14 mouse cellular contexts compared by ENCODE assay signal in the genomic region with DNA sequence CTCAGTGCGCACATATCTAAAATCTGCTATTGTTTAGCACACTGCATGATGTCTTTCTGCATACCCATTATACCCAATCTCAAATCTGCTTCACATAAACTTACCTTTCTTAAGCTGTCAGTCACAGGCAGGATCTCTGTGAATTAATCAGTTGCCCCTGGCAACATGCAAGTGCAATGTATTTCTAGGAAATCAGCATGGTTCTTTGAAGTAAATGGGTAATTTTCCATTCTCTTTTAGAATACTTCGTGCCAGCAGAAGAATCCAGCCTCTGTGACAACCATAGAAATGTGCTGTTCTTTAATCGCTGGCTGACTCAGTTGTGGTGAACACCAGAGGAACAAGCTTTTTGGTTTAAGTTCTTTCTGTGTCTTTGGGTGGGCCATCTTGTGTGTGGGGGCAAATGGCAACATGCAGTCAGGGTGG.
A peak's percentile ranks its signal among the peaks of the same experiment; 100 is the strongest.
DNase-seq lines count a peak whose midpoint lies in the region; ATAC-seq and TF ChIP-seq lines count a peak whose summit lies in the region.
"Had no signal": no experiment of that assay in that cellular context is flagged by ENCODE, and none has a peak within 500 bp of the region (broad histone marks: within the 10 kb centered on the region; RNA-seq: fewer than 3 reads in every experiment).

No protein-coding gene starts in this region.

- intact Hi-C loops in left cerebral cortex, postnatal 14 days (cut with DNase I), result no loop called here
- intact Hi-C loops in left cerebral cortex, postnatal 10 days (cut with DNase I), result no loop called here
- intact Hi-C loops in heart, postnatal 14 days (cut with DNase I), result no loop called here

- peak; percentile 94 for ATAC-seq in forebrain, embryonic 11.5 days (replicated peaks; ENCODE audit: low FRiP score)
- ATAC-seq in hindbrain, embryonic 15.5 days (ENCODE audit: low FRiP score, low read depth), result peak; percentile 79
- peak; percentile 75 for ATAC-seq in midbrain, postnatal 0 days (ENCODE audit: low FRiP score)

- H3K4me3 ChIP-seq in forebrain, embryonic 11.5 days (ENCODE audit: low read depth, low read length), result no peak overlapping the region
- no peak overlapping the region for H3K4me3 ChIP-seq in hindbrain, embryonic 15.5 days
- no peak overlapping the region for H3K4me3 ChIP-seq in midbrain, postnatal 0 days (ENCODE audit: low read depth, low read length)
- no peak overlapping the region for H3K4me3 ChIP-seq in limb, embryonic 10.5 days
- H3K4me3 ChIP-seq: gastrocnemius, adult 2 months; liver, embryonic 13.5 days had no signal

- peak; percentile 8 to 13 for DNase-seq in left cerebral cortex, postnatal 14 days (ENCODE audit: low spot score in 2 of 2)
- no peak for DNase-seq in left cerebral cortex, postnatal 10 days (ENCODE audit: extremely low spot score in 1 of 2, low spot score in 2 of 2)
- DNase-seq in forebrain, embryonic 11.5 days (ENCODE audit: low spot score), result no peak
- DNase-seq in midbrain, postnatal 0 days (ENCODE audit: low spot score), result peak; percentile 35
- no peak for DNase-seq in heart, postnatal 14 days
- no peak for DNase-seq in urinary bladder, adult 18-20 months (ENCODE audit: low spot score in 2 of 2)
- DNase-seq in limb, embryonic 10.5 days (ENCODE audit: low spot score), result no peak
- DNase-seq: adrenal gland, postnatal 10 days; cerebellum, postnatal 14 days; gastrocnemius, adult 2 months; heart, postnatal 36 days; kidney, postnatal 25 days; liver, embryonic 13.5 days had no signal

- TF ChIP-seq CTCF in midbrain, postnatal 0 days (IDR thresholded peaks at IDR 0.05), result no peak

- H3K4me1 ChIP-seq in forebrain, embryonic 11.5 days (replicated peaks; ENCODE audit: control insufficient read depth, insufficient read depth, low read length), result peaks cover 2% of the 10 kb centered on the region; the same call in 1 of the 2 replicates
- H3K4me1 ChIP-seq in hindbrain, embryonic 15.5 days (replicated peaks), result 0 out of 2 replicates have a peak, but pooled peaks cover 4% of the 10 kb centered on the region
- H3K4me1 ChIP-seq in midbrain, postnatal 0 days (ENCODE audit: insufficient read depth, low read length), result no peaks in the 10 kb centered on the region
- H3K4me1 ChIP-seq in limb, embryonic 10.5 days, result no peaks in the 10 kb centered on the region
- H3K4me1 ChIP-seq: liver, embryonic 13.5 days had no signal

- 27% methylated on average over 3 of the region's 3 CpGs for WGBS in forebrain, embryonic 11.5 days
- 31% methylated on average over 3 of the region's 3 CpGs for WGBS in hindbrain, embryonic 15.5 days
- 9% methylated on average over 3 of the region's 3 CpGs for WGBS in midbrain, postnatal 0 days
- 87% methylated on average over 3 of the region's 3 CpGs for WGBS in limb, embryonic 10.5 days

- no peaks in the 10 kb centered on the region for H3K9me3 ChIP-seq in forebrain, embryonic 11.5 days (ENCODE audit: control insufficient read depth, low read length)
- no peaks in the 10 kb centered on the region for H3K9me3 ChIP-seq in hindbrain, embryonic 15.5 days
- H3K9me3 ChIP-seq in midbrain, postnatal 0 days (ENCODE audit: low read length), result no peaks in the 10 kb centered on the region
- H3K9me3 ChIP-seq in limb, embryonic 10.5 days (replicated peaks), result no peaks in the 10 kb centered on the region
- H3K9me3 ChIP-seq: liver, embryonic 13.5 days had no signal

- no peaks in the 10 kb centered on the region for H3K27me3 ChIP-seq in forebrain, embryonic 11.5 days (ENCODE audit: control insufficient read depth, insufficient read depth, low read length)
- no peaks in the 10 kb centered on the region for H3K27me3 ChIP-seq in hindbrain, embryonic 15.5 days
- no peaks in the 10 kb centered on the region for H3K27me3 ChIP-seq in midbrain, postnatal 0 days (ENCODE audit: insufficient read depth, low read length)
- no peaks in the 10 kb centered on the region for H3K27me3 ChIP-seq in limb, embryonic 10.5 days (ENCODE audit: low read depth, poor library complexity, severe bottlenecking)
- H3K27me3 ChIP-seq: liver, embryonic 13.5 days had no signal

- no peak overlapping the region for H3K9ac ChIP-seq in forebrain, embryonic 11.5 days (ENCODE audit: low read length)
- no peak overlapping the region for H3K9ac ChIP-seq in hindbrain, embryonic 15.5 days
- H3K9ac ChIP-seq in midbrain, postnatal 0 days (replicated peaks; ENCODE audit: low read length, poor library complexity, severe bottlenecking), result no peak overlapping the region
- H3K9ac ChIP-seq: liver, embryonic 13.5 days had no signal

- no peaks in the 10 kb centered on the region for H3K36me3 ChIP-seq in forebrain, embryonic 11.5 days (ENCODE audit: control insufficient read depth, insufficient read depth, low read length)
- H3K36me3 ChIP-seq in hindbrain, embryonic 15.5 days, result no peaks in the 10 kb centered on the region
- H3K36me3 ChIP-seq in midbrain, postnatal 0 days (ENCODE audit: insufficient read depth, low read length), result no peaks in the 10 kb centered on the region
- no peaks in the 10 kb centered on the region for H3K36me3 ChIP-seq in limb, embryonic 10.5 days
- H3K36me3 ChIP-seq: liver, embryonic 13.5 days had no signal

- H3K27ac ChIP-seq in forebrain, embryonic 11.5 days (ENCODE audit: low read depth, low read length), result no peak overlapping the region
- 0 out of 2 replicates have a peak overlapping the region, but pooled peaks have one; percentile 39 for H3K27ac ChIP-seq in hindbrain, embryonic 15.5 days (replicated peaks)
- H3K27ac ChIP-seq in midbrain, postnatal 0 days (ENCODE audit: low read depth, low read length), result no peak overlapping the region
- no peak overlapping the region for H3K27ac ChIP-seq in limb, embryonic 10.5 days
- H3K27ac ChIP-seq: gastrocnemius, adult 2 months; liver, embryonic 13.5 days had no signal

- H3K4me2 ChIP-seq in forebrain, embryonic 11.5 days (ENCODE audit: low read depth, low read length, severe bottlenecking), result no peak overlapping the region
- H3K4me2 ChIP-seq in hindbrain, embryonic 15.5 days, result no peak overlapping the region
- H3K4me2 ChIP-seq in midbrain, postnatal 0 days (ENCODE audit: low read depth, low read length, poor library complexity, severe bottlenecking), result no peak overlapping the region
- H3K4me2 ChIP-seq: liver, embryonic 13.5 days had no signal

Comparison
In these comparisons a context has a peak if more than half of its experiments do, and no peak if none do; other contexts are left out.
1. DNase-seq: peak in left cerebral cortex, postnatal 14 days (2 of 2) and midbrain, postnatal 0 days (single experiment); none in left cerebral cortex, postnatal 10 days (0 of 2), forebrain, embryonic 11.5 days (single experiment), heart, postnatal 14 days (0 of 2), urinary bladder, adult 18-20 months (0 of 2) and limb, embryonic 10.5 days (single experiment).
2. Peak in every context shown above with its lines, with median percentiles within 50 percentile points of each other: ATAC-seq.